Mouse (Mus musculus): ENCODE measurements around the gene Sec13. TPM values are rescaled to one million over a fixed set of nuclear protein-coding genes. Genes with fewer than 3 reads are reported as not detected.

The Sec13 gene
- polyA plus RNA-seq (2015; fragmentation: Nextera tagmentation; extraction: Ambion mirVana): 256 and 269 TPM in 2 replicates

DNA sequence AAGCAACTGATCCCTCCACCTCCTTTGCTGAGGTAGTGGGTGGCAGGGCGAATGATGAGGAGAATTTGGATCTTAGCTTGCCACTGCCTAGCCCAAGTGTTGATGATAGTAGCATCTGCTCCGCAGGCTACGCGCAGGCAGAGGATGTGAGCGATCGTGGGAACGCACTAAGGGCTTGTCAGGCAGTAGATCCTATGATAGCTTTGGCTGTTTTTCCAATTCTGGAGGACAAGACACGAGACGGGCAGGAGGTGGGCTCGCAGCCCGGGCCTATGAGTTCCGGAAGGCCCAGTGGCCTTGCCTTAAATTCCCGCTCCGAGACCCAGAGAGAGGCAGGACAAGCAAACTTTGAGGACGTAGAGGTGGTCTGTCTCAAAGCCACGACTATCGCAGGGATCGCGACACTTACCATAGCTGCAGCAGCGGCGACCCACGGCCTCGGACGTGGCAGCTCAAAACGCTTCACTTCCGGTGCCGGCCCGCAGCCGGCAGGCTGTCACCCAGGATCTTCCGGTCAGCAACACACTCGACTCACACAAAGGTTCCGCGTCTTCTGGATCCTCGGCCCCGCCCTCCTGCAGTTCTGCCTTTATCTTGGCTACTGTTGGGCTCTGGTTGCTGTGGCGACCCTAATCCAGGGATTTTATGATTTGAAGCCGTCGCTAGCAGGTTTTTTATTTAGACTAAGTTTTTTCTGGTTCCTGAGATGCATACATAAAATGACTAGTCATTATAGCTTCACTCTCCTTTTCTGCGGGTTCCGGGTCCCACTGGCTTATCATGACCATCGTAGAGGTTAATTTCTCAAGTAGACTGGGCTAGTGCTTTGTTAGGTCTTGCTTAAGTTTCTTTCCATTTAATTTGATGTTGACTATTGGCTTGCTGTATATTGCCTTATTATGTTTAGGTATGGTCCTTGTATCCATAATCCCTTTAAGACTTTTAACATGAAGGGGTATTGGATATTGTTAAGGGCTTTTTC is at the start of gene Sec13:
TSS of gene Sec13 (minus strand) at position 508 of the 982 bp plus-strand sequence.
- Histone ChIP-seq H3K4me2 (peak within 1 kb of the TSS; percentile 94), H3K4me3 (peak within 1 kb of the TSS; percentile 90), H3K27me3 (0 out of 2 replicates have a peak, but pooled peaks cover 5% of the 10 kb centered on the region), H3K36me3 (ENCODE audit: poor library complexity, severe bottlenecking) (peaks cover 25% of the 10 kb centered on the region), H3K4me1 (peaks cover 15% of the 10 kb centered on the region), H3K27ac (peak within 1 kb of the TSS; percentile 52; the same call in 1 of the 2 replicates), H3K9ac (peak within 1 kb of the TSS; percentile 93), H3K9me3 (replicated peaks) (no peaks in the 10 kb centered on the region)
- 6% methylated on average over 41 of the region's 41 CpGs for WGBS
- ATAC-seq: peak; percentile 92

DNA sequence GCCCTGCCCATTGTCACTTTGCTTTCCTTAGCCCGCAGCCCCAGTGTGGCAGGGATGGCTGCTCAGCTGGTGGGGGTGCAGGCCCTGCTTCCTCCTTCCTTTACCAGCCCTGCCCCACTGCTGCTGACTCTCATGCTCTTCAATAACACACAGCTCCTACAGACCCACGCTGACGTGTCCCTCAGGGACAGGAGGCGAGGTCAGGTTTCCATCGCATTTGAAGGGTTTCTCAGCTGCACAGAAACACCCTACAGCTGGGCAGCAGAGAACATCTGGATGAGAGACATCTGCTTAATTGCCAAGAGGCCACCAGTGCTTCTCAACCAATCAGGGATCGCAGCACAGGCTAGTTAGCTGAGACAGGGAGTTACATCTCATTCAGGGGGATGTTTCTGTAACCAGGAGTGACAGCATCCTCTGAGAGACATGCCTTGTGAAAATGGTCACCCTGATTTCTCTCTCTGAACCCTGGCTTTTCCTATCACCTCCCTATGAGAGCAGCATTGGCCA is 47.0 kb upstream of the Sec13 start:
- H3K9me3 ChIP-seq (replicated peaks): no peaks in the 10 kb centered on the region
- H3K4me1 ChIP-seq: no peaks in the 10 kb centered on the region
- no peak overlapping the region for H3K4me3 ChIP-seq
- WGBS: 68% methylated on average over 6 of the region's 6 CpGs
- no peak overlapping the region for H3K27ac ChIP-seq
- H3K36me3 ChIP-seq (ENCODE audit: poor library complexity, severe bottlenecking): peaks cover 22% of the 10 kb centered on the region
- no peaks in the 10 kb centered on the region for H3K27me3 ChIP-seq
- no peak overlapping the region for H3K9ac ChIP-seq
- no peak overlapping the region for H3K4me2 ChIP-seq
- no peak for ATAC-seq

DNA sequence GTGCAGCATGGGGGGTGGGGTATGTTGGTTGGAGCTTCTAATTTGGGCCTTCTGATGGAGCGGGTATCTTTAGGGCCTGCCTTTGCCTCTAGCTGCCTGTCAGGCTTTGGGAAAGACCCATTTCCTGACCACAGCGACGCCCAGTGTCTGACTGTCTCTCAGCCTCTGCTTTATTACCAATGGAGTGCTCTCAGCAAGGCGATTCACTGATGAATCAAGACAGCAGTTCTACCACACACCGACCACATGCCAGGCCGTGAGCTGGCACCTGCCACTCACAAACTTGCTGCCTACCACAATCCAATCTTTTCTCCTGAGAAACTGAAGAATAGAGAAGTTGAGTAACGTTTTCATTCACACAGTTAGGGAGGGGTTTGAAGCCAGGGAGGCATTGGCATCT is 45.1 kb upstream of the Sec13 start:
- no peak overlapping the region for H3K9ac ChIP-seq
- H3K4me2 ChIP-seq: no peak overlapping the region
- no peaks in the 10 kb centered on the region for H3K9me3 ChIP-seq (replicated peaks)
- H3K4me3 ChIP-seq: no peak overlapping the region
- WGBS: 88% methylated on average over 7 of the region's 7 CpGs
- peaks cover 38% of the 10 kb centered on the region for H3K36me3 ChIP-seq (ENCODE audit: poor library complexity, severe bottlenecking)
- no peaks in the 10 kb centered on the region for H3K27me3 ChIP-seq
- no peaks in the 10 kb centered on the region for H3K4me1 ChIP-seq
- ATAC-seq: no peak
- H3K27ac ChIP-seq: no peak overlapping the region

DNA sequence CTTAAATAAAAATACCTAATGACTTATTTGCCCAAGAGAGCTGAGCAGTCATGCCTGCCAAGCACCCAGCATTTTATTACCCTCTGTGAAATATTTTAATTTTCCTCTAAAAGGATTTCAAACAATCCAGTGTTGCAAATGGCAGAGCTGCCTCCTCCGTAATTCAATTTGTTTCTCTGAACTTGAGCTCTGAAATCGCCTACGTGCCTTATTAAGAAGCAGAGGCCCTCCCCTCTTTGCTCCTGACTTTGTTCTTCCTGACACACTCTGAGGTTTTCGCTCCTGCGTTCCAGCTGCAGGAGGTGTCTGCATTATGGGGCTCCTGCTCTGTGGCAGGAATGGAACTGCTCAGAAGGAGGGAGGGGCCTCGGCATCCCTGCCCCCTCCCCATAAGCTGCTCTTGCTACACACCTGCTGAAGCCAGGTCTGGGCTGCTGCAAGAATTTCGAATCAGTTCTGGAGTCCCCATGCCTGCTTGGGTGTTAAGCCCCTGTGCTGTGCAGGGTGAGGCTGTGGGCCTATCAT is 37.7 kb upstream of the Sec13 start:
- ATAC-seq: no peak

DNA sequence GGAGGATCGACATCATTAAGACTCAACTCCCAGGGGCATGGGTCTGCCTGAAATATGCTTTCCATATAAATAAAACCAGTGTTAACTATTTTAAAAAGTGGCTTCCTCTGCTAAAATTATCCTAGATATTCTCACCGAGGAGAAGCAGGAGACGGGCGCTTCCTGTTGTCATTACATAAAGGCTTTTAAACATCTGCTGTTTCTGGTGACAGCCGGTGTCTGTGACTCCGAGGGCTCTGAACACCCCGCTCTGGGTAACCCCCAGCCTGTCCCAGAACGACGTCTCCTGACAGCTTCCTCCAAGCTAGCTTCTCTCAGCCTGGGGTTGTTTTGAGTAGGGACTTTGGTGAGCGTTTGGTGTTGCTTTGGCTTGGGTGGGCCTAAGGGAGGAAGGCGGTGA is 28.3 kb upstream of the Sec13 start:
- Histone ChIP-seq H3K27ac (no peak overlapping the region), H3K4me1 (no peaks in the 10 kb centered on the region), H3K27me3 (no peaks in the 10 kb centered on the region), H3K9me3 (replicated peaks) (no peaks in the 10 kb centered on the region), H3K4me3 (no peak overlapping the region), H3K9ac (no peak overlapping the region), H3K4me2 (no peak overlapping the region), H3K36me3 (ENCODE audit: poor library complexity, severe bottlenecking) (peaks cover 38% of the 10 kb centered on the region)
- ATAC-seq: no peak
- WGBS: 78% methylated on average over 11 of the region's 11 CpGs

More for the DNA sequence above, 37.7 kb upstream of the Sec13 start:
- no peaks in the 10 kb centered on the region for H3K9me3 ChIP-seq (replicated peaks)
- no peak overlapping the region for H3K9ac ChIP-seq
- no peak overlapping the region for H3K4me2 ChIP-seq
- H3K4me3 ChIP-seq: no peak overlapping the region
- peaks cover 27% of the 10 kb centered on the region for H3K36me3 ChIP-seq (ENCODE audit: poor library complexity, severe bottlenecking)
- WGBS: 52% methylated on average over 7 of the region's 7 CpGs
- no peaks in the 10 kb centered on the region for H3K27me3 ChIP-seq
- no peak overlapping the region for H3K27ac ChIP-seq
- no peaks in the 10 kb centered on the region for H3K4me1 ChIP-seq

DNA sequence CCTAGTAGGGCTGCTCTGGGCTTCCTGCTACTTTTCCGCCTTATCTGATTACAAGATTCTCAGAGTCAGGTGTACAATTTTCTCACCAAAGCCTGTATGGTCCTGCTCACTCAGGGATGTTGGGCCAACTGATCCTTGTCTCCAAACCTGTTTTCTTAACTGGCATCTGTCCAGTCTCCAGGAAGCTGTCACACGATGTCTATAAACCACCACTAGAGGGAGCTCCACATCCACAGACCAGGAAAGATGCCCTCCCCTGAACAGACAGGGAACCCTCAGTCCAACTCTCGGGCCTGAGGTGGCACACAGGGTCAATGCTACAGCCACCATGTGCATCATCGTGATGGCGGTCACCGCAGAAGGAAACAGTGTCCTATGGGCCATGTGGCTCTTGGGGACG is 21.1 kb upstream of the Sec13 start:
- 20% methylated on average over 7 of the region's 7 CpGs for WGBS
- no peak overlapping the region for H3K4me2 ChIP-seq
- H3K27ac ChIP-seq: no peak overlapping the region
- peaks cover 55% of the 10 kb centered on the region for H3K36me3 ChIP-seq (ENCODE audit: poor library complexity, severe bottlenecking)
- no peaks in the 10 kb centered on the region for H3K9me3 ChIP-seq (replicated peaks)
- no peak overlapping the region for H3K9ac ChIP-seq
- no peak overlapping the region for H3K4me3 ChIP-seq
- H3K27me3 ChIP-seq: no peaks in the 10 kb centered on the region
- no peaks in the 10 kb centered on the region for H3K4me1 ChIP-seq
- ATAC-seq: peak; percentile 60; the same call in 1 of the 2 replicates

DNA sequence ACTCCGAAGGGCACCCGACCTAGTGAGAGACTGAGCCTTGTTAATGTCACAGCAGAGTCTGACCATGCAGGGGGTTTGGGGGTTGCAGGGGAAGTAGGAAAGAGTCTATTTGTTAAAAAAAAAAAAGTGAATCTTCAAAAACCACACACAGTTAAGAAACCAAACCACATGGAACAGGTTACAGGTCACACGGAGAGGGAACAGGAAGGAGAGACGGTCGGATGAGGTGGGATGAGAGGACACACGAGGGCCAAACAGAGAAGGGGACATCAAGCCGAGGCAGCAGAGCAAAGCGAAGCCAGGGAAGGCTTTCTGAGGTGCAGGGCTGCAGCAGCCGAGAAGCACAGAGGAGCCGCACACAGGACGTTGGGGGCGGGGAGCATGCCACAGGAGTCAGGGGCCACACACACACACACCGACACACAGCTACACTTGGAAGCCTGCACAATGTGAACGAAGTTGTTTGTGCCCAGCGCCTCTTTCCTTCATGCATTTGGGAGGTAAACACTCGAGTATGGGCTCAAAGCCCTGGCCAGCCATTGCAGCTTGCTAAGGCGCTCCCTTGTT is 8.7 kb upstream of the Sec13 start:
- no peaks in the 10 kb centered on the region for H3K9me3 ChIP-seq (replicated peaks)
- peaks cover 24% of the 10 kb centered on the region for H3K36me3 ChIP-seq (ENCODE audit: poor library complexity, severe bottlenecking)
- H3K4me1 ChIP-seq: no peaks in the 10 kb centered on the region
- no peak for ATAC-seq
- H3K27me3 ChIP-seq: 0 out of 2 replicates have a peak, but pooled peaks cover 3% of the 10 kb centered on the region
- H3K4me2 ChIP-seq: no peak overlapping the region
- no peak overlapping the region for H3K4me3 ChIP-seq
- WGBS: 65% methylated on average over 17 of the region's 17 CpGs
- no peak overlapping the region for H3K27ac ChIP-seq
- H3K9ac ChIP-seq: no peak overlapping the region

DNA sequence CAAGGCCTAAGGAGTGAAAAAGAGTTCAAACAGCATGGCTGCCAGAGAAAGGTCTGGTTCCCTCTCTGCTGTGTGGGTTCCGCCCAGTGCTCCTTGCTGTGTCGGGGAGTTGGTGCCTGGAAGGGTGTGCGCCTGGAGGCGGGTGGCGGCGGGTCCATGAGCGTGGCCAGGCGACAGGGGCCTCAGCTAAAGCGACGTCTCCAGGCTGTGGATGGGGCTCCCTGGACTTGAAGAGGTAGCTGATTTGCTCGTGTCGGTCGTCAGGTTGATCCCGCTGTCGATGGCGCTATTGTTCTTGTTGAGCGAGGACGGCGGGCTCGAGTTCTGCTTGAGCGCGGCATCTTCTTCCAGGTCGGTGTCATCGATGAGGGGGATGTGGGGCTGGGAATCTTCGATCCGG is 7.8 kb upstream of the Sec13 start:
- no peak for ATAC-seq
- WGBS: 32% methylated on average over 26 of the region's 26 CpGs

DNA sequence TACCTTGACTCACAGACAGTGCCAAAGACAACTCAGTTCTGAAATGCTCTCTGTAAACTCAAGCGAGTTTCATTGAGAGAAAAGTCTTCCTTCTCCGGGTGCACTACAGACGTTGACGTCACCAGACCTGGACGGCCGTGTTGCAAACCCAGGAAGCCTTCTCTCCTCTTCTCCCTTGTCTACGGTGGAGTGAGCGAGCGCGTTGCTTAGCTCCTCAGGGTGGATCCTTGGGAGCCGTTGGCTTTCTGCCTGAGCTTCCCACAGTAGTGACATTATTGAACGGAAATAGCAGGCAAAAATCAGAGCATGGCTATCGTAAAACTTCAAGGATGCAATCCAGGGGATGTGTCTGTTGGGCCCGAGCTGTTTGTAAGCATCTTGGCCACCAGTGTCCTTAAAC is 6.7 kb upstream of the Sec13 start:
- Histone ChIP-seq H3K27me3 (0 out of 2 replicates have a peak, but pooled peaks cover 8% of the 10 kb centered on the region), H3K4me3 (no peak overlapping the region), H3K4me2 (no peak overlapping the region), H3K4me1 (no peaks in the 10 kb centered on the region), H3K27ac (no peak overlapping the region), H3K9ac (no peak overlapping the region), H3K36me3 (ENCODE audit: poor library complexity, severe bottlenecking) (peaks cover 14% of the 10 kb centered on the region), H3K9me3 (replicated peaks) (no peaks in the 10 kb centered on the region)
- no peak for ATAC-seq
- WGBS: 91% methylated on average over 14 of the region's 14 CpGs

More for the DNA sequence above, 7.8 kb upstream of the Sec13 start:
- Histone ChIP-seq H3K4me2 (peak overlapping the region; percentile 3; the same call in 1 of the 2 replicates), H3K36me3 (ENCODE audit: poor library complexity, severe bottlenecking) (peaks cover 19% of the 10 kb centered on the region), H3K27ac (no peak overlapping the region), H3K9ac (no peak overlapping the region), H3K9me3 (replicated peaks) (no peaks in the 10 kb centered on the region), H3K4me1 (no peaks in the 10 kb centered on the region), H3K4me3 (no peak overlapping the region), H3K27me3 (0 out of 2 replicates have a peak, but pooled peaks cover 8% of the 10 kb centered on the region)

DNA sequence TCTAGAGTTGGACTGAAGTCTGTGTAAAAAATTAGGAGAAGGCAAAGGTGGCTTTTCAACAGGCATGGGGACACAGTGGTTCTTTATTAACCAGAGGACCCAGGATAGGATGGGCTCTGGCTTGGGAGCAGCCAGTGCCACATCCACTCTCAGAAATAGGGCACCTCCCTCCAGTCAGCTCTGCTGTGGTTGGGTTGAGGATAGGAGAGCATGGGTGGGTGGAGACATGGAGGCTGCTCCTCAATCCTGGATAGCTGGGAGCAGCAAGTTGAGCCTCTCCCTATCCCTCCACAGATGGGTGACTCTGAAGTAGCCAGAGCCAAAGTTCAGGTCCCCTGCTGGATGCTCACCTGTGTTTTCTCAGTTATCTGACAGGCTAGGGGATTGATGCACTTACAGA is 4.6 kb upstream of the Sec13 start:
- peaks cover under 1% of the 10 kb centered on the region; the same call in 1 of the 2 replicates for H3K4me1 ChIP-seq
- no peak overlapping the region for H3K4me3 ChIP-seq
- H3K36me3 ChIP-seq (ENCODE audit: poor library complexity, severe bottlenecking): peaks cover 6% of the 10 kb centered on the region; the same call in 1 of the 2 replicates
- H3K9ac ChIP-seq: no peak overlapping the region
- H3K27ac ChIP-seq: no peak overlapping the region
- H3K9me3 ChIP-seq (replicated peaks): no peaks in the 10 kb centered on the region
- H3K27me3 ChIP-seq: 0 out of 2 replicates have a peak, but pooled peaks cover 8% of the 10 kb centered on the region
- ATAC-seq: no peak
- no peak overlapping the region for H3K4me2 ChIP-seq

DNA sequence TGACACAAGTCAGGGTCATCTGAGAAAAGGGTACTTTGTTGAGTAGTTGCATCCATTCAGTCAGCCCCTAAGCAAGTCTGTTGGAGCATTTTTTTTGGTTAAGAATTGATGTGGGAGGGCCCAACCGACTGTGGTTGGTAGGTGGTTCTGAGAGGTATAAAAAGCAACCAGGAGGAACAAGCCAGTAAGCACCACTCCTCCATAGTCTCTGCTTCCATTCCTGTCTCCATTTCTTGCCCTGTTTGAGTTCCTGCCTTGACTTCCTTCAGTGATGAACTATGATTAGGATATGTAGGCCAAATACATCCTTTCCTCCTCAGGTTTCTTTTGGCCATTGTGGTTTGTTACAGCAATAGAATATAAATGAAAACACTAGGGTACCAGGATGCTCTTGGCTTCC is 2.6 kb upstream of the Sec13 start:
- no peak overlapping the region for H3K4me2 ChIP-seq
- peaks cover 3% of the 10 kb centered on the region for H3K36me3 ChIP-seq (ENCODE audit: poor library complexity, severe bottlenecking)
- H3K4me3 ChIP-seq: no peak overlapping the region
- no peaks in the 10 kb centered on the region for H3K9me3 ChIP-seq (replicated peaks)
- H3K9ac ChIP-seq: no peak overlapping the region
- 0 out of 2 replicates have a peak, but pooled peaks cover 5% of the 10 kb centered on the region for H3K27me3 ChIP-seq
- H3K27ac ChIP-seq: no peak overlapping the region
- ATAC-seq: no peak
- peaks cover 15% of the 10 kb centered on the region for H3K4me1 ChIP-seq
- WGBS: 70% methylated on average over 1 of the region's 1 CpGs

DNA sequence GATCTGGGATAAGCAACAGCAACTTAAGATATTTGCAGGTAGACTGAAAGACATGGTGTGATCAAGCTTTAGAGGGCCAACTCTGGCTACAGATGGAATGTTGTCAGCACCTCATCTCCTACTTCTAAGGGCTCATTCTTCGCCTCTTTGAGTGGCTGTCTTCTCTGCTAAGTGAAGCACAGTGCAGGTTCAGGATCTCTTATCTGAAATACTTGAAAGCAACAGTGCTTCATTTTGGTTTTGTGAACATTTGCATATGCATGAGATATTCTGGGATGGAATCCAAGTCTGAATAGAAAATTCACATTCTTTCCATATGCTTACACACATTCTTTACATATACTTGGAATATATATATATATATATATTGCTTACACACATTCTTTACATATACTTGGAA is 1.8 kb upstream of the Sec13 start:
- Histone ChIP-seq H3K9me3 (replicated peaks) (no peaks in the 10 kb centered on the region), H3K9ac (no peak overlapping the region), H3K27ac (no peak overlapping the region), H3K4me2 (no peak overlapping the region), H3K36me3 (ENCODE audit: poor library complexity, severe bottlenecking) (peaks cover 11% of the 10 kb centered on the region), H3K4me1 (peaks cover 15% of the 10 kb centered on the region), H3K27me3 (0 out of 2 replicates have a peak, but pooled peaks cover 5% of the 10 kb centered on the region), H3K4me3 (no peak overlapping the region)
- 78% methylated on average over 1 of the region's 1 CpGs for WGBS
- ATAC-seq: no peak
